Mouse (Mus musculus): ENCODE data around the gene Six1. TPM values are rescaled to one million over a fixed set of nuclear protein-coding genes. Genes with fewer than 3 reads are reported as not detected.
"Not testable (repeated sequence)": the region's sequence is repeated elsewhere in the genome, so short reads cannot be mapped to it uniquely, and the experiment has no call there.

Six1 gene
- polyA plus RNA-seq (2015; fragmentation: Nextera tagmentation; extraction: Ambion mirVana): 0.82 and 1.3 TPM in 2 replicates

DNA sequence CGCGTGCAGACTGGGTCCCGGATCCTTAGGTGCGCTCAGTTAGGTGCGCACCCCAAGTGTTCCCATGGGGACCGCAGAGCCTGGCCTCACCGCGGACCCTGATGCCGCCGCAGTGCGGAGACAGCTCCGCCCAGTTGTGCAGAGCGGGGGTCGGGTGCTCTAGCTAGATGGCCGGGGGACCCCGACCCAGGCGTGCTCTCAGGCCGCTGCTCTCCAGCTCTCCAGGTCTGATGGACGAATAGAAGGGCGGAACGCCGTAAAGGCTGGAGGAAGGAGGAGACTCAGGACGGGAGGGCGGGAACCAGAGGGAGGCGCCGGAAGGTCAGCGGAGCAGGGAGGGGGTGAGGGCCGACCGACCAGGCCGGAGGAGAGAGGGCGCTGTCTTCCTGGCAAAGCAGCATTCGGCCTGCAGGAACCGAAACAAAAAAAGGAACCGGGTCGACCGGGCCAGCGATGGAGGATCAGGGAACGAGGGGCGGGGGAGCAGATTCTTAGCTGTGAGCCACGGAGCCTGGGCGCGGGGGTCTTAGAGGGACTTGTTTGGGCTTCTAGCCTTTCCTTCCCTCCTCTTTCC is at the start of gene Six1:
Gene Six1 (minus strand): TSS at position 220 of the 574 bp plus-strand sequence.
- H3K4me1 ChIP-seq: peaks cover 7% of the 10 kb centered on the region; the same call in 1 of the 2 replicates

DNA sequence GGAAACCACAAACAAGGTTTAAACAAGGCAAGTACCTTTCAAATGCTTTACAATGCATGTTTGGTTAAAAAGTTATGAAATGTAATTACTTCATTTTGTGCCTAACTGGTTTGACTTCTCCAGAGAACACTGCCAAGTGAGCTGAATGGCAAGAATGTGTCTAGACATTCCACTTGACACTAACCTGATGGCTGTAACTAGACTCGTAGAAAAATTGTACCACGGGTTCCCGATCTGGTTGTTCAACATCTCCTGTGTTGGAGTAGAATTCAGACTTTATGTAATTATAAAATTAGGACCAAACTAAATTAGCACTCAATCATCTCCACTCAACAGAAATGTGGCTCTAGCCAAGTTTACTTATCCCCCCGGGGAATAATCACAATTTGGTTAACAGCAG is 44.9 kb upstream of the Six1 start:
- WGBS: 96% methylated on average over 4 of the region's 4 CpGs
- Histone ChIP-seq H3K27ac (no peak overlapping the region), H3K4me2 (no peak overlapping the region), H3K36me3 (replicated peaks) (no peaks in the 10 kb centered on the region), H3K4me1 (no peaks in the 10 kb centered on the region), H3K9me3 (no peaks in the 10 kb centered on the region), H3K27me3 (replicated peaks) (no peaks in the 10 kb centered on the region), H3K4me3 (no peak overlapping the region), H3K9ac (no peak overlapping the region)
- no peak for ATAC-seq (replicated peaks)

More for the DNA sequence above, at the start of gene Six1:
- peak within 1 kb of the TSS; percentile 23 for H3K4me3 ChIP-seq
- H3K27me3 ChIP-seq (replicated peaks): peaks cover 77% of the 10 kb centered on the region
- H3K36me3 ChIP-seq (replicated peaks): no peaks in the 10 kb centered on the region
- WGBS: under 1% methylated on average over 41 of the region's 42 CpGs
- H3K9ac ChIP-seq: no peak within 1 kb of the TSS
- 0 out of 2 replicates have a peak, but pooled peaks have one; percentile 39 for ATAC-seq (replicated peaks)
- H3K4me2 ChIP-seq: peak within 1 kb of the TSS; percentile 44
- H3K9me3 ChIP-seq: no peaks in the 10 kb centered on the region
- H3K27ac ChIP-seq: no peak within 1 kb of the TSS

DNA sequence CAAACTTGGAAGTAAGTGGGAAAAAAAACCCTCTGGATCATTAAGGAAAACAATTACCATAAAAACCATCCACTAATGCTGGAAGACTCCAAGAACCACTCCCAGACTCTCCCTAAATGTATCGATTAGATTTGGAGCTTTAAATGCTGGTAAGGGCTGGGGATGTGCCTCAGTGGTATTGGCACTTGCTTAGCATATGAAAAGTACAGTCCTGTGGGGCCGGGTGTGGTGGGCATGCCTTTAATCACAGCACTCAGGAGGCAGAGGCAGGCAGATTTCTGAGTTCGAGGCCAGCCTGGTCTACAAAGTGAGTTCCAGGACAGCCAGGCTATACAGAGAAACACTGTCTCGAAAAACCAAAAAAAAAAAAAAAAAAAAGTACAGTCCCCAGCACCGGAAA is 42.5 kb upstream of the Six1 start:
- ATAC-seq (replicated peaks): not testable (repeated sequence)
- WGBS: 90% methylated on average over 5 of the region's 5 CpGs

DNA sequence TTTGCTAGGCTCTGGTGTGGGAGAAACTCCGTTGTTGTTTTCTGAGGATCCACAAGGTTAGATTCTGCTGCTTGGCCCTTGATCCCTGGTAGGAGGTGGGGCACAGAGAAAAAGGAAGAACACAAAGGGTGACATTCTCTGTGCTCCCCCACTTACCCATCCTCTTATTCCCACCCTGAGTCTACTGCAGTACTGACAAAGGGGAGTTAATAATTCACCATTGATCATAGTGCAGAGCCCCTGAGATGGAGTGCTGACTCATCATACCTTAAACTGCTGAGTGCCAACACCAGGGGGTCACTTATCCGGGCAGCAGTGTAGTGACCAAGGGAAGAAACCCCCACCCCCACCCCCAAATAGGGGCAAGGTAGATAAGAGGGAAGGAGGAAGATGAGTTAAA is 40.9 kb upstream of the Six1 start:
- Histone ChIP-seq H3K4me2 (no peak overlapping the region), H3K4me3 (no peak overlapping the region), H3K9me3 (no peaks in the 10 kb centered on the region), H3K4me1 (no peaks in the 10 kb centered on the region), H3K36me3 (replicated peaks) (no peaks in the 10 kb centered on the region), H3K27ac (no peak overlapping the region), H3K27me3 (replicated peaks) (no peaks in the 10 kb centered on the region), H3K9ac (no peak overlapping the region)
- 51% methylated on average over 2 of the region's 2 CpGs for WGBS
- ATAC-seq (replicated peaks): no peak

More for the DNA sequence above, 42.5 kb upstream of the Six1 start:
- not testable (repeated sequence) for H3K4me3 ChIP-seq; H3K27me3 ChIP-seq (replicated peaks); H3K4me1 ChIP-seq; H3K27ac ChIP-seq; H3K9me3 ChIP-seq; H3K4me2 ChIP-seq; H3K9ac ChIP-seq; H3K36me3 ChIP-seq (replicated peaks)

DNA sequence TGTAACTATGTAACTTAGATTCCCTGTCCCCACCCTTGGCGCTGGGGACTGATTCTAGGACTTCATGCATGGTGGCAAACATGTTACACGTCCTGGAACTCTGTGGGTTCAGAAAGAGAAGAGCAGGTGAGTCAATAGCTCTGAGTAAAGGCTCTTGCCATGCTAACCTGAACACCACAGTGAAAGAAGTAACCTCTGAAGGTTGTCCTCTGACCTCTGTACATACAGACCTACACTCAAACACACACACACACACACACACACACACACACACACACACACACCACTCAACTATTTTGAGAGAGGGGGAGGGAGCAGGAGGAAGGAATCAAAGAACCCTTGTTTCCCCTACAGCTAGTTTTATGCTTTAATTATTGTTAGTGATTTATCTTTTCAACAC is 40.5 kb upstream of the Six1 start:
- no peak overlapping the region for H3K27ac ChIP-seq
- no peaks in the 10 kb centered on the region for H3K36me3 ChIP-seq (replicated peaks)
- no peak overlapping the region for H3K4me2 ChIP-seq
- H3K4me1 ChIP-seq: no peaks in the 10 kb centered on the region
- H3K9ac ChIP-seq: no peak overlapping the region
- 83% methylated on average over 2 of the region's 2 CpGs for WGBS
- H3K9me3 ChIP-seq: no peaks in the 10 kb centered on the region
- ATAC-seq (replicated peaks): no peak
- H3K27me3 ChIP-seq (replicated peaks): no peaks in the 10 kb centered on the region
- H3K4me3 ChIP-seq: no peak overlapping the region

DNA sequence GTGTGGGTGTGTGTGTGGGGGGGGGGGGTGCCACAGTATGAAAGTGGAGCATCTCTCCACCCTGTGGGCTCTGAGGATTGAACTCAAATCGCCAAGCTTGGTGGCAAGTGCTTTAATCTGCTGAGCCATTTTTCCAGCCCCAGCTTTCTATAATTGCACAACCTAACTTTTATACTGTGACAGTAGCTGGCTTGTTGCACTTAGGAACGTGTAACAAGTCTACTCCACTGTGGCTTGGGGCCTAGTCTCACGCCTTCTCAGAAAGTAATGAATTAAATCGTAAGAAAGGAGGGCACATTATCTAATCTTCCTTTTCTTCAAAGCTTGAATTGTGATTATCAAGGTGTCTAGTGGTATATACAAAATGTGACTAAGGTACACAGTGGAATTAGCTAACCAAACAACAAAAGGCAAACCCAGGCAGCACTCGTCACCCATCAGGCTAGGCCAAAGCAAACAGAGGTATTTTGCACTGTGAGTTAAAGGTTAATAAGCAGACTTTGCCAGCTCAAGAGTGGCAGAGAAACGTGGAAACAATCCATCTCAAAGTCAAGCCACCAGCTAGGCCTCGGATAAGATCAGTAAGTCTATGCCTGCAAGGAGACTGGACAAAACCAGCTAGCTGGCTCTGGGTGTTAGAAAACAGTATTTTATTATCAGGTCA is 37.1 kb upstream of the Six1 start:
- Histone ChIP-seq H3K4me3 (no peak overlapping the region), H3K9ac (no peak overlapping the region), H3K4me2 (no peak overlapping the region), H3K4me1 (no peaks in the 10 kb centered on the region), H3K36me3 (replicated peaks) (no peaks in the 10 kb centered on the region), H3K27me3 (replicated peaks) (no peaks in the 10 kb centered on the region), H3K9me3 (no peaks in the 10 kb centered on the region), H3K27ac (no peak overlapping the region)
- 81% methylated on average over 7 of the region's 7 CpGs for WGBS
- ATAC-seq (replicated peaks): no peak

DNA sequence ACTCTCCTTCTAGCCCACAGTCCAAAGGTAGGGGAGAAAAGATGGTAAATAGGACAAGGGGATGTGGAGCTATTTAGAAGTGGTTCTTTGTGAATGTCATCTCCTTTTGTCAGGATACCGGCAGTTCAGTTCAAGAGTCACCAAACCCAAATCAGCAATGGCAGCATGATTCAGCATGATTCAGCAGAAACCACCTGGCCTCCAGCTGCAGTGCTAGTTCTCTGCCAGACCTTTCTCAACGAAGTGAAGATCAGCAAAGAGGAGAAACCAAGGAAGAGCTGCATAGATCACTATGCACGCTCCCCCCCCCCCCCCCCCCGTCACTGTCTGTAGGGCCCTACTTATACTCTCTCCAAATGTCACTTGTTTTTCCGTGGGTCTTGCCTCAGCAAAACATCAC is 35.2 kb upstream of the Six1 start:
- Histone ChIP-seq H3K9ac (no peak overlapping the region), H3K27me3 (replicated peaks) (no peaks in the 10 kb centered on the region), H3K9me3 (no peaks in the 10 kb centered on the region), H3K36me3 (replicated peaks) (no peaks in the 10 kb centered on the region), H3K4me1 (no peaks in the 10 kb centered on the region), H3K27ac (no peak overlapping the region), H3K4me2 (no peak overlapping the region), H3K4me3 (no peak overlapping the region)
- ATAC-seq (replicated peaks): no peak
- 61% methylated on average over 5 of the region's 5 CpGs for WGBS

DNA sequence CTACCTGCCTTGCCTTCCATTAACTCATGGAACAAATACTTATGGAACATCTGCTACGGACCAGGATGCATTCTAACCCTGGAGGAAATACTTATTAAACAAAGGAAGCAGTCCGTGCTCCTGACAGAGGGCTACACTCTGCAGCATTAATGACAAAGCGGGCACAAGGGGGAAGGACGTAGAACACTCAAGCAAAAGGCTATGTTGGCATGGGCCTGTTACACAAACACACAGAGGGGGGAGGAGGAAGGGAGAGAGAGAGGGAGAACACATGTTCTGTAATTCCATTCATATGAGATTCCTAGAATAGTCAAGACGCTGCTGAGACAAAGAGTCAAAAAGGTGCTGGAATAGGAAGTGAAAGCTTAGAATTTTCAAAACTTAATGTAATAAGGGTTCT is 34.8 kb upstream of the Six1 start:
- no peaks in the 10 kb centered on the region for H3K27me3 ChIP-seq (replicated peaks)
- no peak overlapping the region for H3K4me2 ChIP-seq
- H3K4me3 ChIP-seq: no peak overlapping the region
- 84% methylated on average over 5 of the region's 5 CpGs for WGBS
- H3K4me1 ChIP-seq: no peaks in the 10 kb centered on the region
- H3K36me3 ChIP-seq (replicated peaks): no peaks in the 10 kb centered on the region
- H3K9ac ChIP-seq: no peak overlapping the region
- no peak overlapping the region for H3K27ac ChIP-seq
- ATAC-seq (replicated peaks): no peak
- no peaks in the 10 kb centered on the region for H3K9me3 ChIP-seq

DNA sequence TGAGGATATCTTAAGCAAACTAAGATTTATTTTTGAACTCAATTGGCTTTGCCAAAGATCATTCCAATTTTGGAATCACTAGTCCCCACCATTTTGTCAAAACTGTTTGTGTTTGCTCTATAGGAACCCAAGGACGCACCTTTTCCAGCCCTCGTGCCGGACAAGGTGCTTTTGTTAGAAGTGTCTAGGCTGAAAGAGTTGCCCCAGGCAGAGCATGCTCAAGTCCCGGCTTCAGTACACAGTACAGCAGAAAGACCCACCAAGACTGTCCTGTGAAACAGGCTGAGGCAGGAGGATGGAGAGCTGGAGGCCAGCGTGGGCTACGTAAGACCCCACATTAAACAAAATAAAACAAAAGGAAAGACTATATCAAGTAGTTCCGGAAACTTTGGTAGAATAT is 33.4 kb upstream of the Six1 start:
- no peak for ATAC-seq (replicated peaks)
- H3K27me3 ChIP-seq (replicated peaks): no peaks in the 10 kb centered on the region
- no peak overlapping the region for H3K9ac ChIP-seq
- no peaks in the 10 kb centered on the region for H3K9me3 ChIP-seq
- no peak overlapping the region for H3K4me3 ChIP-seq
- H3K36me3 ChIP-seq (replicated peaks): no peaks in the 10 kb centered on the region
- no peak overlapping the region for H3K4me2 ChIP-seq
- H3K4me1 ChIP-seq: no peaks in the 10 kb centered on the region
- no peak overlapping the region for H3K27ac ChIP-seq
- 88% methylated on average over 7 of the region's 7 CpGs for WGBS

DNA sequence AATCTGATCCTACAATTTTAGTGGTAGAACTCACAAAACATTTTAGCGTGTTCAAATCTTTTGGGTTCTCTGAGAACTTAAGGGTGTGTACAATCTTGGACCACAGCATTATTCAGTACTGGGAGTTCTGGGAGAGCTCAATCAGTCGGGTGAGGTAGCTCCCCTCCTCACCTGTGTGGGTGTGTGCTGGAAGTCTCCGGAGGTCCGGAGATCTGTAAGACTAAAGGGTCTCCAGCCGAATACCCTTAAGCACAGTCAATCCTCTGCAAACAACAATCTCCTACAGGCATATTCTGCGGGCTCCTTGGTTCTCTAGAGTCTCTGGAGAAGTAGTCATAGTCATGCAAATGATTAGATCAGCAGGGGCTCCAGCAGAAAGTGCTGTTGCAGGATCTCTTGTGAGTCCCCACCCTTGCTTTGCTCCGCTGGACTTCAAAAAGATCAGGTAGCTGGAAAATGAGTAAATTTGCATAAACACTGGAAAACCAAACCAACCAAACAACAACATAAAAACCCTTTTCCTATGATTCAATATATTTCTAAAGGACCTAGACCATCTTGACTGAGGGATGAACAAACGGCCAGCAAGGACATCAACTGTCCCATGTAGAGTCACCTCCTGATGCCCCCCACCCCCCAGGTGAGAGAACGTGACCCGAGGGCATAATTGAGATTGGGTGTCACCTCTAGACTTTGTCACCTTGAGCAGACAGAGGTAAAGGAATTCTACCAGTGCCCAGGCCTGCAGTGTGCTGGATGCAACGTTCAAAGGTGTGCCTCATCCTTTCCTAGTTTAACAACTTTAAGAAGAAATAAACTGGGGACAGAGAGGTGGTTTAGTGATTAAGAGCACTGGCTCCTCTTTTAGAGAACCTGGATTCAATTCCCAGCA is 32.3 kb upstream of the Six1 start:
- WGBS: 31% methylated on average over 11 of the region's 11 CpGs
- Histone ChIP-seq H3K36me3 (replicated peaks) (no peaks in the 10 kb centered on the region), H3K27ac (no peak overlapping the region)

DNA sequence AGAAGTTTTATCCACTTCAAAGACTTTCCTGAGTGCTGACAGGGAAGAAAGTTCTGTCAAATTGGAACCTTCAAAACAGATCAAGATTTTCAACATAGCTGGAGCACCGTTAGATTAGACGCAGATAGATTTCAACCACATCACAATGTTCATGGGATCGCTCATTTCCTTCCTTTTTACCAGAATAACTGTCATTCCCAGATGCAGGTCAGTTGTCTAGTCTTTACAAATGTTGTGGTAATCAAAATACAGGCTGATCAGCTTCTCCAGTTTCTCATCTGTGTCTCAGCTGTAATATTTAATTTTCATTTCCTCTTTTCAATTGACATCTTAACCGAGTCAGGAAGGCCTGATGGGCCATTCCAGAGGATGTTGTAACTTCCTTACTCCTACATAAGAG is 30.1 kb upstream of the Six1 start:
- H3K9me3 ChIP-seq: no peaks in the 10 kb centered on the region
- ATAC-seq (replicated peaks): no peak
- 83% methylated on average over 4 of the region's 4 CpGs for WGBS
- no peaks in the 10 kb centered on the region for H3K27me3 ChIP-seq (replicated peaks)
- H3K4me1 ChIP-seq: no peaks in the 10 kb centered on the region
- H3K4me3 ChIP-seq: no peak overlapping the region
- no peak overlapping the region for H3K4me2 ChIP-seq
- H3K27ac ChIP-seq: no peak overlapping the region
- H3K9ac ChIP-seq: no peak overlapping the region
- no peaks in the 10 kb centered on the region for H3K36me3 ChIP-seq (replicated peaks)

More for the DNA sequence above, 32.3 kb upstream of the Six1 start:
- Histone ChIP-seq H3K27me3 (replicated peaks) (no peaks in the 10 kb centered on the region), H3K4me2 (no peak overlapping the region), H3K9me3 (no peaks in the 10 kb centered on the region), H3K4me3 (no peak overlapping the region), H3K4me1 (no peaks in the 10 kb centered on the region), H3K9ac (no peak overlapping the region)
- ATAC-seq (replicated peaks): no peak

DNA sequence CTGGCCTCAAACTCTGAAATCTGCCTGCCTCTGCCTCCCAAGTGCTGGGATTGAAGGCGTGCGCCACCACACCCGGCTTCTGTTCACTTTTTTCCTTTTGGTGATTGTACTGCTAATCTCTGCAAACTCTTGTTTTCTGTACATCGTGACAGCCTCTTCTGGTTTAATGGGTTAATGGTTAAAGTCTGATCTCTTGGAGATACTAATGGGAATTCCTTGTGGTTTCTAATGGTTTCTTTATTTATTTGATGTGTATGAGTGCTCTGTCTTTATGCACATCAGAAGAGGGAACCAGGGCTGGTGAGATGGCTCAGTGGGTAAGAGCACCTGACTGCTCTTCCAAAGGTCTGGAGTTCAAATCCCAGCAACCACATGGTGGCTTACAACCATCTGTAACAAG is 28.1 kb upstream of the Six1 start:
- H3K9ac ChIP-seq: not testable (repeated sequence)
- 91% methylated on average over 4 of the region's 4 CpGs for WGBS

More for the DNA sequence above, 28.1 kb upstream of the Six1 start:
- not testable (repeated sequence) for H3K9me3 ChIP-seq; H3K4me2 ChIP-seq; H3K27ac ChIP-seq; H3K27me3 ChIP-seq (replicated peaks); H3K4me1 ChIP-seq; ATAC-seq (replicated peaks); H3K36me3 ChIP-seq (replicated peaks); H3K4me3 ChIP-seq
